Mouse (Mus musculus): ENCODE data around the gene Leo1. TPM values are rescaled to one million over a fixed set of nuclear protein-coding genes. Genes with fewer than 3 reads are reported as not detected.
"Not testable (repeated sequence)": the region's sequence is repeated elsewhere in the genome, so short reads cannot be mapped to it uniquely, and the experiment has no call there.

Gene Leo1
- polyA plus RNA-seq, 2 experiments from 2014 or later: 31.7 to 40.8 TPM

DNA sequence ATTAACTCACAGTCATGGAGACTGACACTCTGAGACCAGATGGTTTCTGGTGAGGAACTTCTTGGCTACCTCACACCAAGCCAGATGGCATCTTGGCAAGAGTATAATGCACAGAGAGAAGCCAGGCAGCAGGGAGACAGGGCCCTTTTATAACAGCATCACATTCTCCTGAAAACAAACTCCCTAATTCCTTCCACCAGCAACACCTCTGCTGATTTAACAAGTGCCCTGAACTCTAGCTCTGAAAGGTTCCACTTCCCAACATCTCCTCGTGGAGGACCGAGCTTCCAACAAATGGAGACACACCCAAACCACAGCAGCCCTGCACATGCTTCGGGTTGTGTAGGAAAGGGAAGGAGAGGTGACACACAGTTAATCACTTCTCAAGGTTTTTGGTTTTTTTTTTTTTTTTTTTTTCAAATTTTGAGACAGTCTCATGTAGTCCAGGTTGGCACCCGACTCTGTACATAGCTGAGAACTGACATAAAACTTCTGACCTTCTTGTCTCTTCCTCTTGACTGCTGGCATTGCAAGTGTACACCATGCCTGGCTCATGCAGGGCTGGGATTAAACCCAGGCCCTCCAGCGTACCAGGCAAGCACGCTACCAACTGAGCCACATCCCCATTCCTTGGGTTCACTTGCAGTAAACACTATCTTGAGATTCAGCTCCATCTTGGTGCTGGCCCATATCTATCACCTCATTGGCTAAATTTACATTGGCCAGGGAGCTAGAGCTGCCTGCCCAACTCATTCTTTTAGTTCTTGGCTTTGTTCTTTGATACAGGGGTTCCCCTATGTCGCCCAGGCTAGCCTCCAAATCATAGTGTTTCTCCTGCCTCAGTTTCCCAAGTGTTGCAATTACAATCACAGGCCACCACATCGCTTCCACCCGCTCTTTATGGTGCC lies 13.7 kb upstream of the Leo1 start:
- no peak for ATAC-seq

DNA sequence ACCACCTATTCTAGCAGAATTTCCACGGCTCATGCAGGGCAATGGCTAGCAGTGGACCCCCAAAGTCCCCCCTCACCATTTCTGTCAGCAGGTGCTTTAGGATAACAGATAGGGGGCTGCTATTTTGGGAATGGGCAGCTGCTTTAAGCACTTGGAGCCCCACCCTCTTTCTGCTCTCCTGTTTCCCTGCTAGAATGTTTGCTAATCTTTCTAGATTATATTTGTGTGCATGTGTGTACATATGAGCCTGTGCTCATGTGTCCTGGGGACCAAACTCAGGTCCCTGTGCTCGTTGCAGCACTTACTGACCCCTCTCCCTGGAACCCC lies 13.1 kb upstream of the Leo1 start:
- no peak for ATAC-seq

DNA sequence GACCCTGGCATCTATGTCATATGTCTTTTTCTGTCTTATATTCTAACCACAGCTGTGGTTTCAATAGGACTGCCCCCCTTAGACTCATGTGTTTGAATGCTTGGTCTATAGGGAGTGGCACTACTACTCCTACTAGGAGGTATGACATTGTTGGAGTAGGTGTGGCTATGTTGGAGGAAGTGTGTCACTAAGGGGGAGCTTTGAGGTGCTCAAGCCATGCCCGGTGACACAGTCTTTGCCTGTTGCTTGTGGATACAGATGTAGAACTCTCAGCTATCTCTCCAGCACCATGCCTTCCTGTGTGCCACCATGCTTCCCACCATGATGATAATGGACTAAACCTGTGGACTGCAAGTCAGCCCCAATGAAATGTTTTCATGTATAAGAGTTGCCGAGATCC lies 12.3 kb upstream of the Leo1 start:
- ATAC-seq: no peak

DNA sequence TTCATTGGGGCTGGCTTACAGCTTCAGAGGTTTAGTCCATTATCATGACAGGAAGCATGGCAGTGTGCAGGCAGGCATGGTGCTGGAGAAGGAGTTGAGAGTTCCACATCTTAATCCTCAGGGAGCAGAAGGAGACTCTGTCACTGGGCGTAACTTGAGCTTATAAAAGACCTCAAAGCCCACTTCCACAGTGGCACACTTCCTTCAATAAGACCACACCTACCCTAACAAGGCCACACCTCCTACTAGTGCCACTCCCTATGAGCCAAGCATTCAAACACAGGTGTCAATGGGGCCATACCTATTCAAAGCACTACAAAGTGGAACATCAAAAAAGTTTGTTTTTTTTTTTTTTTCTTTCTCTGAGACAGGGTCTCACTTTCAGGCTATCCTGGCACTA lies 11.7 kb upstream of the Leo1 start:
- no peak for ATAC-seq

DNA sequence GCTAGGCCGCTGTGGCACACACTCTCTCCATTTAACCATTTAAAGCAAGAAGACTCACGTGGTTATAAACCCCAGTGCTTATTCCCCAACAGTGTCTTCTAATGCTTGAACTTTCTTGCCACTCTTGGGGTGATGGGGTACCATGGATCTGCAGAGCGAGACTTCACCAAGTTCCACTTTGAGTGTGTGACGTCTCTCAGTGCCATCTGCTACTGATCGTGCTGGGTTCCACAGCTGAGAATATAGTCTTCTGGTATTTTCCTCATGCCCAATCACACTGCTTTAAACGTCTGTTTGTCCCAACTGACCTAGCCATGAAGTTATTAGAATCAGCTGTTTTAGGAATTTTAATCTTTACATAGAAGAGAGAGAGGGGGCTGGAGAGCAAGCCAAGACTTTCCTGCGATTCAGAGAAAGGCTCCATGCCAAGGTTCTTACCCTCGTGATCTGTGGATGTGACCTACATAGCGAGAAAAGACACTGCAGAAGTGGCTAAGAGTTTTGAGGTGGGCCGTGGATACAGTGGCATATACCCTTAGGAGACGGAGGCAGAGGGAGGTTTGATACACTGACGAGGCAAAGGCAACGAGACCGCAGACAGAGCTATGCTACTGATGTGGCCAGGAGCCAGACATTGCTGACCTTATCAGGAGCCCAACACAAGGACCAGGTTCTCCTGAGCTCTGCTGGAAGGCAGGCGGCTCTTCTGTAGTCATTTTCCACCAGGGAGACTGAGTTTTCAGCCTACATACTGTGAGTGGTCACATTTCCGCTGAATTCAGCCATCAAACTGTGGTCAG lies 10.3 kb upstream of the Leo1 start:
- no peak for ATAC-seq

DNA sequence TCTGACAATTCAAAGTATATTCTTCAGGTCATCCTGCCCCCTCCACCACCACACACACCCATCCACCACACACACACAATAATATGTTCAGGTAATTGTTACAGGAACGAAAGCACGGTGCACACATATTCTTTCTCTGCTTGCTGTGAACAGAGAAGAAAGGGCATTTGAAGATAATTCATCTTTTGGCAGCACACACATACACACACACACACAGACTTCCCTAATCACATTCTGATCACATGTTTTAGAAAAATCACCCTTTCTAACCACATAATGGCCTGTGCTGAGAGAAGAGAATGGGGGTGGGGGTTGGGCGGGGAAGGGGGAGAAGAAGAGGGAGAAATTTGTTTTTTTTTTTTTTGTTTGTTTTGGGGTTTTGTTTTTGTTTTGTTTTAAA lies 8.6 kb upstream of the Leo1 start:
- no peak for ATAC-seq

DNA sequence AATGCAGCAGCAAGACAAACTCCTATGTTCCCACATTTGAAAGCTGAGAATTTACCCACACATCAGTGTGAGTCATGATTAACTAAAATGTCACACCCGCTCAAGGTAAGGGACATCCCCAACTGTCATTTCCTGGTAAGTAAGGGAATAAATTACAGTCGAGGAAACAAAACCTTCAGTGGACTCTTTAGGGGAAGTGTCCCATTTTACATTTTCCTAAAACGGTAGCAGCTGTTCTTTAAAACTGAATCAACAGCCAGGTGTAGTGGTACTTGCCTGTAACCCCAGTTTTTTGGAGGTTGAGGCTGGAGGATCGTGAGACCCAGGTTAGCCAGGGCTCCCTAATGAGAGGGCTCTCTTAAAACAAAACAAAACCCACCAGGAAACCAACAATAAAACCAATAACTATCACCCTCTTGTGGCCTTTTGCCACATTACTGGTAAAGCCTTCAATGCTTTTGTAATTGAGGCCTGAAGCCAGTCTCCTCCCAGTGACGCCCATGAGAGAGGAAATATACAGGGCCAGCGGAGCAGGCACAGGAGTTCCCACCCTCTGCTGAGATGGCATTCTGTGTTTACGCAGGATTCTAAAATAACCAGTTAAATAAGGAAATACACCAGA lies 7.0 kb upstream of the Leo1 start:
- peak; percentile 84 for ATAC-seq

DNA sequence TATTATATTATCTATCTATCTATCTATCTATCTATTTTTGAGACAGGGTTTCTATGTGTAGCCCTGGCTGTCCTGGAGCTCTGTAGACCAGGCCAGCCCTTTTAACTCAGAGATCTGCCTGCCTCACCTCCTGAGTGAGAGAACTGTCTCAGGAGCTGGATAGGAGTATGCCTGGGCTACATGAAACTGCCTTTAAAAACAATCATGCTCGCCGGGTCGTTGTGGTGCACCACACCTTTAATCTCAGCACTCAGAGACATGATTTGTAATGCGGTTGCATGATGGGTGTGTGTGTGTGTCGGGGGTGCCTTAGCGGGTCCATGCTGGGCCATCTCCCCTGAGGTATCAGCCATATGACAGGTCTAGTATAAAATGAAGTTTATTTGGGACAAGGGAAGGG lies 6.5 kb upstream of the Leo1 start:
- no peak for ATAC-seq

DNA sequence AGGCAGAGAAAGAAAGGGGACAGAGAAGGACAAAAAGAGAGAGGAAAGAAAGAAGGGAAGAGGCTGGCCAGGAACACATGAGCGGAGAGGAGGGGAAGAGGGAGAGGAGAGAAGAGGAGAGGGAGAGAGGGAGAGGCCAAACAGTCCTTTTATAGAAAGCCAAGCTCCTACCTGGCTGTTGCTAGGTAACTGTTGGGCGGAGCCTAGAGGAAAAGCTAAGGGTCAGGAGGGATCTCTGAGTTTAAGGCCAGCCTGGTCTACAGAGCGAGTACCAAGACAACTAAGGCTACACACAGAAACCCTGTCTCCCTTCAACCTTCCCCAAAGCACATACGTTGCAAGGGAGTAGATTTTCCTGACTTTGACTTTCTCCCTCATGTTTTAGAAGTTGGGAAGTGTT lies 6.0 kb upstream of the Leo1 start:
- no peak for ATAC-seq

DNA sequence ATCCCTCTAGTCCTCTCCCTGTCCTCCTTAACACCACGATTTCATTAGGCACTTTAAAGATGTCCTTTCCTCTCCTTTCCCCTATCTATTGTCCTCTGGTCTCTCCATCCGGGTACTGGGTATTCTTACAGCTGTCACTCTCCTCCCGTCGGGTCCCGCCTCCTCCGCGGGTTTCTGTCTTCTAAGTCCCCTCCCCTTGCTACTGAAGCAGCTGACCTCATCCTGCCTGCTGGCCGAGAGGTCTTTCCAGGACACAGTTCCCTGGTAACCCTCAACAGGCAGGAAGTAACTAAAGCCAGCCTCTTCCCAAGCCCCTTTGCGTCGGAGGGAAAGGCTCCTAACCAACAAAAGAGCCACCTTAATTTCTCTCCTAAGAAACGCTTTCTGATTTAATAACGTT lies 5.4 kb upstream of the Leo1 start:
- ATAC-seq: peak; percentile 38

DNA sequence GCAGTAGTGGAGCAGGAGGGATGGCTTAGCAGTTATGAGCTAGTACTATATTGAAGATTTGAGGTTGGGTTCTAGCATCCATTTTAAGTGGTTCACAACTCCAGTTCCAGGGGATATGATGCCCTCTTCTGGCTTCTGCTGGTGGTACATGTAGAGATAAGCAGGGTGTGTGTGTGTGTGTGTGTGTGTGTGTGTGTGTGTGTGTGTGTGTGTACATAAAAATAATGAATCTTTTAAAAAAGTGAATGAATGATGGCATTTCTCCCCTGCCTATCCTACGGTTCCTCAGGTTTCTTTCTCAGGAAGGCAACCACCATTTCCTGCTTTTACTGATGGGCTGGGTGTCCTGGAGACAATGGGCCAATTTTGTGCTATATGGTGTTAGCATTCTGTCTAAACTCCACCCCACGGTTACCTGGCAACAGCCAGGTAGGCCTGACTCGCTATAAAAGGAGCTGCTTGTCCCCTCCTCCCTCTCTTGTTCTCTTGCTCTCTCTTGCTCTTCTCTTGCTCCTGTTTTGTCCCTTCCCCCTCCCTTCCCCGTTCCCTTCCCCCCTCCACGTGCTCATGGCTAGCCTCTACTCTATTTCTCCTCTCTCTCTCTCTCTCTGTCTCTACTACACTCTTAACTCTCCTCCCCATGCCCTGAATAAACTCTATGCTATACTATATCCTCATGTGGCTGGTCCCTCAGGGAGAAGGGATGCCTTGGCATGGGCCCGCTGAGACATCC lies 3.5 kb upstream of the Leo1 start:
- no peak for ATAC-seq

DNA sequence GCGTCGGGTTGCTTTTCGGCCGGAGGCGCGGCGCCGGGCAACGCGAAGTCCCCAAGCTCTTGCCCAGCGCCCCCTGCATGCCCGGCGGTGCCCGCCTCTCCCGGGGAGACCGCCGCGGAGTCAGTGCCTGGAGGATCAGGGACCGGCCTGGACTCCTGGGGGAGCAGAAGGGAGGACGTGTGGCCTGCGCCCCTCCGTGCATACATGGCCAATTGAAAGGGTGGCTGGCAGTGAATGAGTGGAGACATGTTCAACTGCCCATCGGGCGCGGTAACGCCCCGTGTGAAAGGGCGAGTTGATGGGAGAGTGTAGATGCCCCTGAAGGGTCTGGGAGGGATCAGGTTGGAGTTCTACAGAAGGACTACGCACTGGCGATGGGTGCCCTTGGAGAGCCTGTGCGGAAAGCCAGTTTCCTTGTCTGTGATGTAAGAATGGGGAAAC lies 387 bp downstream of the Leo1 start:
- ATAC-seq: peak; percentile 27

DNA sequence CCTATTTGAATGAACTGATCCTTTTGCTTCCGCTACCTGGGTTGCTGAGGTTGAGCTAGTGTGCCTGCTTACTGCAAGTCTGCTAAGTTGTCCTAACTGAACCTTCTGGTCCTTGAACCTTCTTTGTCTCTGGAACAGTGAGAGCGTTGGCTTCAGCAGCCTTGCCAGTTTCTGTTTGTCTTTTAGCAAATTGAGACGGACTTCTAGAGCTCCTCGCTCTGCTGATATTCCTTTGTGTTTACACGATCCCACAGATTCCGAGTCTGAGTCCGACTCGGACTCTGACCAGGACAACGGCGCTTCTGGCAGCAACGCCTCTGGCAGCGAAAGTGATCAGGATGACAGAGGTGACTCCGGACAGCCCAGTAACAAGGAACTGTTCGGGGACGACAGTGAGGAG lies 3.7 kb downstream of the Leo1 start:
- no peak for ATAC-seq

DNA sequence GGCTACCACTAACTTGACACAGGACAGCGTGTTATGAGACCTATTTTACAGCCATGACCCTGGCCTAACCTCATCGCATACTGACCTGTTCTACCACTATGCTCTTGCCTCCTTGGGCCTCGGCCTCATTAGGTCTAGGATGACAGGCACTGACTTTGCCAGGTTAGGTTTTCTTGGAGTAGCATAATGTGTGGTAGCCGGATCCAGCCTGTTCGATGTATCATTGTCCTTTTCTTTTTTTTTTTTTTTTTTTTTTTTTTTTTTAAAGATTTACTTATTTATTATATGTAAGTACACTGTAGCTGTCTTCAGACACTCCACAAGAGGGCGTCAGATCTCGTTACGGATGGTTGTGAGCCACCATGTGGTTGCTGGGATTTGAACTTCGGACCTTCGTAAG lies 5.2 kb downstream of the Leo1 start:
- not testable (repeated sequence) for ATAC-seq

DNA sequence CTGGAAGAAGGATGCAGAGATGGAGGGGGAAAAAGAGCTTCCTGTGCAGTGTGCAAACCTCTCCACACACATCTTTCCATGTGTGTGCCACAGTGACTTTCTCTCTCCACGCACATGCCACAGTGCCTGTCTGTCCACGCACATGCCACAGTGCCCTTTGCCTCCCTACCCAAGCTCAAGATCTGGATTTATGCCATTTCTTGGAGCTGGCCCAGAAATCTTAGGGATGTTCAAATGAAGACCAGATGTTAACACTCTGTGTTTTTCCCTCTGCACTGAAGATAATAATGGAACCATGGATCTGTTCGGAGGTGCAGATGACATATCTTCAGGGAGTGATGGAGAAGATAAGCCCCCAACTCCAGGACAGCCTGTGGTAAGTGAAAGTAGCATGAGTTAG lies 6.7 kb downstream of the Leo1 start:
- no peak for ATAC-seq

DNA sequence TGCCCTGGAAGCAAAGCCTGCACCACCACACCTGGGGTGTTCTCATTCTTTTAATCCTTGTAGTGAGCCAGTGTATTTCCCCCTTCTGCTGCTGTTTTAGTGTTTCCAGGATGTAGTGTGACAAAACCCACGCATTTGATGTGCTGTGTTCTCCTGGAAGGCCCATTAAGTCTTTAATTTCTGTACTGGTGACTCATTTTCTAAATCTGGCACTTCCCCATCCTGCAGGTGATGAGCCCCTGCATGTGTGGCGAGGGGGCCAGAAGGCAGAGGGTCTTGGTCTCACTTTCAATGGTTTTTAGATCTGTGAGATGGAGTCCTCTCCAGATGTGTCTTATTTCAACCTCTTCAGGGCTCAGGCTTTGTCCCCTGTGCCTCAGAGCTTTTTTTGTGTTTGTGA lies 12.7 kb downstream of the Leo1 start:
- no peak for ATAC-seq

DNA sequence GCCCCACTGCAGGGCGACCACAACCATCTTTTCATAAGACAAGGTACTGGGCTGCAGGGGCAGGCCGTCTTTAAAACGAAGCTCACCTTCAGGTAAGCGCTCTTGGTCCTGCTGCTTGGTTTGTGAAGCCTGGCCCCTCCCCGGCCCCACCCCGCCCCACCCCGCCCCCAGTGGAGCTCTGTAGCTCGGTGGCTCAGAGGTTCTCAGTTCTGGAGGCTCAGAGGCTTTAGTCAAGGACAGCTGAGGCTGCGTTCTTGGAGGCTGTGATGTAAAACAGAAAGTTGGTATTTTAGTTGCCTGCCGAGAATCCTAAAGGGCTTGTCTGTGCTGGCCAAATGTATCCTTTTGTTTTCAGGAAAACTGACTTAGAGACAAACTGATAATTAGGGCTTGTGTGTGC lies 14.4 kb downstream of the Leo1 start:
- ATAC-seq: no peak

DNA sequence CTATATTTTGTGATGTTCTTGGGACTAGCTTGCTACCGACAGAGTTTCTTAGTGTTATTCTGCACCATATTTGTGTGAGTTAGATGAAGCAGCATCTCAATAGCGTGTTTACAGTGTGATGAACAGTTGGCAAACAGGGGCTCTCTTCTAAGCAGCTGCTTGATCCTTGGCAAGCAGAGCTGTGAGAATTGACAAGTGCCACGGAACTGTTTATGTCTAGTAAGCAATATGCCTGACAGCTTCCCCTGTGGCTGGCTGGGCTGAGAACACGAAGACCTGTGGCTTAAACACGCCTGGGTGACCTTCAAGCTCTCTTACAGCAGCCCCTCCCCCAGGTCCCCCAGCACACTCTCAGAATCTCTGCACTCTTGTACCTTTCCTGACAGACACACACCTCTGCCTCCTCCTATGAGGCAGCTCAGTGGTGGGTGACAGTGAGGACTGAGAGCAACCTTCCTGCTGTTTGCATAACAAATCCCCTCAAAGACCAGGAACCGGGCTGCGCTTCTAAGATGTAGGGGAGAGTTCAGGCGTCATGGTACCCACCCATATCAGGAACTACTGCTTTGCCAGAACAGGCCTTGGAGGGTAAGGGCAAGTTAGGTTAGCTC lies 21.8 kb downstream of the Leo1 start:
- ATAC-seq: no peak

DNA sequence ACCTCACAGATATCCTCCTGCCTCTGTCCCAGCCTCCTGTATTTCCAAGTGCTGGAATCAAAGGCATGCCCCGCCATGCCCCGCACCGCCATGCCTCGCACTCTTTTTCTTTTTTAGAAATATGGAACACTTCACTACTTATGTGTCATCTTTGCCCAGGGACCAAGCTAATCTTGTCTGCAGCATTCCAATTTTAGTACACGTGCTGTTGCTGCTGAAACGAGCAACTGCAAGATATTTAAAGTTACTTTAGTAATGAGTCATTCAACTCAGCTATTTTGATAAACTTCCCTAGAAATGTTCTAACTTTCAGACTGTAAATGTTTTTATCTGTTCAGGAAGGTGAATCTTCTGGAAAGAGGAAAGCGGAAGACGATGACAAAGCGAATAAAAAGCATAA lies 24.5 kb downstream of the Leo1 start:
- no peak for ATAC-seq

DNA sequence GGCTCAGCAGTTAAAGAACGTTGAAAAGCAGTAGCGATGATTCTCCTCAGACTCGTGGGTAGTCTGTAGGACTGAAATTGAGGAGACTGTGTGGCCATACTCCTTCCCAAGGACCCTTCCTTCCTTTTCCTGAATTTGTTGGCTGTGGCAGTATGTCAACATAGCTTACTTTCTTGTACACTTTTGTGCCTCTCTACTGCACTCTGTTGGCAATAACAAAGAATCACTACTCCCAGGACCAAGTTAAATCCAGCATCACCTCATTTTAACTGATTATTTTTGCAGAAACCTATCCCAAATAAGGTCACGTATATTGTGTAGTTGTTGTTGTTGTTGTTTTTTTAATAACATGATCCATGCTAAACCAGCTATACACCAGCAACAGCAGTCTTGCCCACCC lies 25.3 kb downstream of the Leo1 start:
- ATAC-seq: no peak

DNA sequence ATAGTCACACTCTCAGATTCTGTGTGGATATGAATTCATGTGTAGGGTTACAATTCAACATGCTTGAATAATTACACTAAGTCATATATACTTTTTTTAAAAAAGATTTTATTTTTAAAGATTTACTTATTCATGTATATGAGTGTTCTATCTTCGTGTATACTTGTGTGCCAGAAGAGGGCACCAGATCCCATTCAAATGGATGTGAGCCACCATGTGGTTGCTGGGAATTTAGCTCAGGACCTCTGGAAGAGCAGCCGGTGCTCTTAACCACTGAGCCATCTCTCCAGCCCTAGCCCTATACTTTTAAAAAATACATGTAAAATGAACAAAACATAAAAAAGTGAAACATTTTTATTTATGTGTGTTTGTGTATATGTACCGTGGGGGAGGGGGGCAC lies 26.3 kb downstream of the Leo1 start:
- ATAC-seq: no peak

DNA sequence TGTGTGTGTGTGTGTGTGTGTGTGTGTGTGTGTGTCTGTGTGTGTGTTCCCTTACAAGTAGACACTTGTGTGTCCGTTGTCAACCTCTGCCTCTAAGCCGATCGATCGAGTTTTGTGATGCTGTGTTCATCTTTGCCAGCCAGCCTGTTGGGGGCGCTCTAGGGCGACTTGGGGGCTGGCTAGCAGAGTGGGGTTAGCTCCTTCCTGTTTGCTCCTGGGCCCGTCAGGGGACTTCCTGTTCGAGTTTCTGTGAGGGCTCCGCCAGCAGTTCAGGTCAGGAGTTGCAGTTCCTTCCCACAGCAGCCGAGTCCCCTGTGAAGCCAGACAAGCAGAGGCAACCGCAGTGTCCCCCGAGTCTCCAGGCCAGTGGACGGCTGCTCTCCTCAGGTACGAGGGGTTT lies 27.0 kb downstream of the Leo1 start:
- no peak for ATAC-seq

DNA sequence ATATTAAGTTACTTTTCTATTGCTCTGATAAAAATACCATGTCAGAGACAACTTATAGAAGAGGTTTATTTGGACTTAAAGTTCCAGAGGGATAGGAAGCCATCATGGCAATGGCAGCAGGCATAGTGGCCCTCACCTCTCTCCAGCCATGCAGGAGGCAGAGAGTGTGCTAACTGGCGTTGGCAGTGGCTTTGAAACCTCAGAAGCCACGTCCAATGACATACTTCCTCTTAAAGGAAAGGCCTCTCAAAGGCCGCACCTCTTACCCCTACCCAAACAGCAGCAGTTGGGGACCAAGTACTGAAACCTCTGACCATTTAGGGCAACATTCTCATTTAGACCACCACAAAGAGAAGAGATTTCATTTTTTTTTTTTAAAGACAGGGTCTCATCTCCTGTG lies 35.9 kb downstream of the Leo1 start:
- no peak for ATAC-seq

All from CD4-positive, CD25-positive, alpha-beta regulatory T cell, adult 4 months (primary cell).